In the genomic region with DNA sequence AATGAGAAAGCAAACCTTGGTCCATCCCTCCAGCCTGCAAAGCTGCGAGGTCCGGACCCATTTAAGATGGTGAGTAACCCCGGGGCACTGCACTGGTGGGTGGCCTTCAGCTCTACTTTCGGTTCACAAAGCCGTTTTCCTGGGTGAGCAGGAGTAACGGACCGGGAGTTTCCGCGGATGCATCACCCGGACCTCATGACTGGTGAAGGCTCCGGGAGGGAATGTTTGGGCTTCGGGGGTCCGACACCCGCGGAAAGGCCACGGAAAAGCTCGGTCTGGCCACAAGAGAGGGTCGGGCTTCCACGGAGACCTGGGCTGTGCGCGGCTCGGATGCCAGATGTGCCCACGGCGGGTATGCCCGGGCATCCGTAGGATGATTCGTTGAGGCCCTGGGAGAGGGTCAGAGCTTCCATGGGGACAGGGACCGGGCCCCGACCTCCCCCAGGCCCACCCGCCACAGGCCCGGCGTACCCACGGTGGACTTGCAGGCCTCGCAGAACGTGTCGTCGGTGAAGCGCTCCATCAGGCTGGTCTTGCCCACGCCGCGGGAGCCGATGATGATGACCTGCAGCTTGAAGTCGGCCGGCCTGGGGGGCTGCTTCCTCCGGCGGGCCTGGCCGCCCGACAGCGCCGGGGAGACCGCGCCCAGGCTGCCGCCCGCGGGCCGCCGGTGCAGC, we compare ENCODE assay signal across 8 mouse cellular contexts. TPM values are rescaled to one million over a fixed set of nuclear protein-coding genes. Genes with fewer than 3 reads are reported as not detected.
A peak's percentile ranks its signal among the peaks of the same experiment; 100 is the strongest.
DNase-seq lines count a peak whose midpoint lies in the region; ATAC-seq and TF ChIP-seq lines count a peak whose summit lies in the region.

No protein-coding gene starts in this region.

- no peak for TF ChIP-seq EP300 in MEL (IDR thresholded peaks at IDR 0.05; ENCODE audit: low read depth in 1 of 2, low read length in 2 of 2)

- H3K27me3 ChIP-seq in heart, embryonic 12.5 days (replicated peaks): no peaks in the 10 kb centered on the region
- no peaks in the 10 kb centered on the region for H3K27me3 ChIP-seq in MEL (ENCODE audit: control insufficient read depth in 1 of 2, insufficient read depth in 2 of 2, low read length in 2 of 2)
- no peaks in the 10 kb centered on the region; the same call in 1 of the 2 replicates for H3K27me3 ChIP-seq in testis, adult 2 months (ENCODE audit: control insufficient read depth, insufficient read depth, low read length)

- peak overlapping the region; percentile 85 for H3K4me3 ChIP-seq in heart, embryonic 12.5 days
- peak overlapping the region; percentile 99 to 100 for H3K4me3 ChIP-seq in MEL (ENCODE audit: control insufficient read depth in 1 of 2, insufficient read depth in 1 of 2, low read depth in 2 of 2, low read length in 2 of 2)
- peak overlapping the region; percentile 82 for H3K4me3 ChIP-seq in testis, adult 2 months (ENCODE audit: control insufficient read depth, low read depth, low read length)

- no peak overlapping the region for H3K27ac ChIP-seq in heart, embryonic 12.5 days (ENCODE audit: poor library complexity, severe bottlenecking)
- H3K27ac ChIP-seq in MEL (ENCODE audit: control insufficient read depth, low read depth, low read length): peak overlapping the region; percentile 10; the same call in 1 of the 2 replicates
- peak overlapping the region; percentile 61 for H3K27ac ChIP-seq in testis, adult 2 months (ENCODE audit: control insufficient read depth, insufficient read depth, low read depth, low read length)

- WGBS in heart, embryonic 12.5 days: under 1% methylated on average over 50 of the region's 57 CpGs

- TF ChIP-seq CTCF in MEL (IDR thresholded peaks at IDR 0.05 in 2 of 3, conservative IDR thresholded peaks at IDR 0.05 in 1 of 3; ENCODE audit: control insufficient read depth in 1 of 3, insufficient read depth in 1 of 3, low read depth in 2 of 3, low read length in 3 of 3, poor library complexity in 1 of 3, severe bottlenecking in 1 of 3): no peak
- no peak for TF ChIP-seq CTCF in testis, adult 2 months (IDR thresholded peaks at IDR 0.05; ENCODE audit: control insufficient read depth, insufficient read depth, insufficient replicate concordance, low read depth, low read length)

- H3K36me3 ChIP-seq in heart, embryonic 12.5 days: 0 out of 2 replicates have a peak, but pooled peaks cover 9% of the 10 kb centered on the region
- peaks cover 0 to 10% of the 10 kb centered on the region in 2 experiments; a peak in 2 of 4 replicates for H3K36me3 ChIP-seq in MEL (ENCODE audit: control insufficient read depth in 1 of 2, insufficient read depth in 2 of 2, low read length in 2 of 2)
- H3K36me3 ChIP-seq in testis, adult 2 months (ENCODE audit: control insufficient read depth, insufficient read depth, low read length): no peaks in the 10 kb centered on the region

- intact Hi-C loops in heart, postnatal 10 days (cut with DNase I): no loop called here

- H3K9ac ChIP-seq in heart, embryonic 12.5 days: peak overlapping the region; percentile 92
- peak overlapping the region; percentile 96 for H3K9ac ChIP-seq in MEL (ENCODE audit: control insufficient read depth, low read depth, low read length, poor library complexity, severe bottlenecking)

- no peak for DNase-seq in heart, adult 8-10 months (ENCODE audit: low spot score)
- DNase-seq in MEL (ENCODE audit: low read depth, low spot score): peak; percentile 60
- peak; percentile 14 for DNase-seq in embryo, embryonic 11.5 days (ENCODE audit: low read depth, low spot score)
- peak; percentile 45 to 58 for DNase-seq in heart, postnatal 10 days
- DNase-seq in kidney, postnatal 36 days: peak; percentile 19 to 53

- peaks cover 27% of the 10 kb centered on the region for H3K79me2 ChIP-seq in MEL (ENCODE audit: control insufficient read depth, insufficient read depth, low read length, poor library complexity)

- H3K4me2 ChIP-seq in heart, embryonic 12.5 days: peak overlapping the region; percentile 76

- H3K4me1 ChIP-seq in heart, embryonic 12.5 days (replicated peaks): peaks cover 10% of the 10 kb centered on the region
- H3K4me1 ChIP-seq in MEL (ENCODE audit: control insufficient read depth in 1 of 2, insufficient read depth in 2 of 2, low read length in 2 of 2): peaks cover 2 to 11% of the 10 kb centered on the region in 2 experiments; a peak in 3 of 4 replicates
- H3K4me1 ChIP-seq in testis, adult 2 months (ENCODE audit: control insufficient read depth, insufficient read depth, low read length): peaks cover 13% of the 10 kb centered on the region

- no peak for TF ChIP-seq POLR2A in MEL (IDR thresholded peaks at IDR 0.05; ENCODE audit: control insufficient read depth in 1 of 2, insufficient read depth in 1 of 2, low read depth in 1 of 2, low read length in 2 of 2, poor library complexity in 1 of 2)
- TF ChIP-seq POLR2A in testis, adult 2 months (IDR thresholded peaks at IDR 0.05; ENCODE audit: control insufficient read depth, low read depth, low read length): no peak

- peak; percentile 65 for ATAC-seq in heart, embryonic 12.5 days (ENCODE audit: insufficient number of reproducible peaks, low FRiP score)
- ATAC-seq in megakaryocyte-erythroid progenitor cell, adult 5-6 weeks (replicated peaks; ENCODE audit: low FRiP score, low TSS enrichment, poor library complexity, severe bottlenecking): peak; percentile 42

- no peak for TF ChIP-seq RAD21 in MEL (IDR thresholded peaks at IDR 0.05; ENCODE audit: low read depth, low read length)

- H3K9me3 ChIP-seq in heart, embryonic 12.5 days (replicated peaks): no peaks in the 10 kb centered on the region
- no peaks in the 10 kb centered on the region for H3K9me3 ChIP-seq in MEL (replicated peaks; ENCODE audit: insufficient read depth, low read length)

TF ChIP-seq in MEL, 35 proteins besides CTCF, POLR2A, EP300 and RAD21:
- TF ChIP-seq SMC3 (IDR thresholded peaks at IDR 0.05; ENCODE audit: low read depth, low read length) (no peak), CHD1 (IDR thresholded peaks at IDR 0.05; ENCODE audit: low read depth, low read length) (no peak), POLR2AphosphoS5 (IDR thresholded peaks at IDR 0.05; ENCODE audit: borderline replicate concordance, low read depth, low read length) (no peak), ZC3H11A (IDR thresholded peaks at IDR 0.05; ENCODE audit: low read depth, low read length) (no peak), BHLHE40 (IDR thresholded peaks at IDR 0.05; ENCODE audit: borderline replicate concordance, low read depth, low read length) (no peak), CHD2 (IDR thresholded peaks at IDR 0.05; ENCODE audit: low read length) (no peak), USF1 (IDR thresholded peaks at IDR 0.05; ENCODE audit: low read depth, low read length) (no peak), MAZ (IDR thresholded peaks at IDR 0.05; ENCODE audit: low read depth, low read length) (no peak), MYB (IDR thresholded peaks at IDR 0.05; ENCODE audit: low read depth, low read length) (no peak), ZMIZ1 (IDR thresholded peaks at IDR 0.05; ENCODE audit: low read depth, low read length) (no peak)

RNA-seq across cellular contexts. Expression of a gene that starts 0.5 kb away (rescaled TPM):
- 60.5 and 63.6 TPM in 2 replicates for polyA plus RNA-seq in heart, embryonic 12.5 days (2016; fragmentation: Nextera tagmentation; extraction: Ambion mirVana)
- 100 to 1,000 TPM; 219 to 237 (median 230) TPM for total RNA-seq in heart, adult 8-10 months (2022)
- total RNA-seq in MEL (2012; rRNA removed): 9.7 and 10.7 TPM in 2 replicates
- polyA plus RNA-seq in MEL (2012; ENCODE audit: insufficient read depth in 1 of 2, insufficient read length in 2 of 2, low read depth in 1 of 2, low replicate concordance in 2 of 2, missing spikeins in 1 of 2): 10 to 100 TPM in 1 of 2 experiments, not detected in 1; 19.0 TPM
- total RNA-seq in heart, postnatal 10 days (2021): 100 to 1,000 TPM; 139 to 142 TPM
- 15.3 and 24.4 TPM in 2 replicates for total RNA-seq in megakaryocyte-erythroid progenitor cell, adult 5-6 weeks (2014; fragmentation: Nextera tagmentation)
- 21.4 and 22.4 TPM in 2 replicates for total RNA-seq in megakaryocyte-erythroid progenitor cell, adult 5-6 weeks (2017)
- polyA plus RNA-seq in testis, adult 2 months (2012; rRNA removed): 10.0 and 11.3 TPM in 2 replicates

Comparison
In these comparisons a context has a peak if more than half of its experiments do, and no peak if none do; other contexts are left out.
1. RNA of a gene that starts 0.5 kb away (total RNA-seq): 219 to 237 TPM in heart, adult 8-10 months and 139 to 142 TPM in heart, postnatal 10 days; 15.3 to 24.4 TPM in megakaryocyte-erythroid progenitor cell, adult 5-6 weeks and 9.7 to 10.7 TPM in MEL; every median in the first group is over 4 times any median in the second.
2. Peak in every context shown above with its lines, with median percentiles within 50 percentile points of each other: H3K4me3 ChIP-seq.